Comparison of ENCODE assay signal across 22 mouse cellular contexts in genomic region chr1:85839356-85839755, GRCm38 (mm10). TPM values are rescaled to one million over a fixed set of nuclear protein-coding genes. Genes with fewer than 3 reads are reported as not detected.
DNase-seq lines count a peak whose midpoint lies in the region; ATAC-seq lines count a peak whose summit lies in the region.
"Had no signal": no experiment of that assay in that cellular context is flagged by ENCODE, and none has a peak within 500 bp of the region (broad histone marks: within the 10 kb centered on the region; RNA-seq: fewer than 3 reads in every experiment).

No protein-coding gene starts in this region.

- H3K4me3 ChIP-seq in heart, embryonic 15.5 days, result no peak overlapping the region
- no peak overlapping the region for H3K4me3 ChIP-seq in lung, embryonic 15.5 days
- no peak overlapping the region for H3K4me3 ChIP-seq in macrophage (ENCODE audit: inconsistent target)
- no peak overlapping the region for H3K4me3 ChIP-seq in stomach, embryonic 15.5 days (replicated peaks)
- H3K4me3 ChIP-seq in embryonic facial prominence, embryonic 10.5 days, result no peak overlapping the region
- H3K4me3 ChIP-seq: embryonic facial prominence, embryonic 12.5 days; forebrain, embryonic 15.5 days; heart, embryonic 10.5 days; hindbrain, embryonic 15.5 days had no signal

- ATAC-seq in heart, embryonic 15.5 days (replicated peaks; ENCODE audit: insufficient number of reproducible peaks, insufficient read depth, low FRiP score, low read depth), result no peak
- no peak for ATAC-seq in lung, embryonic 15.5 days (ENCODE audit: borderline replicate concordance, extremely low read depth, low FRiP score, low TSS enrichment)
- peak; percentile 55 for ATAC-seq in stomach, embryonic 15.5 days (ENCODE audit: insufficient read depth, low FRiP score, low read depth)
- ATAC-seq: activated CD4-positive, CD25-positive, alpha-beta regulatory T cell, adult 4 months; forebrain, embryonic 15.5 days; intestine, embryonic 16.5 days; Patski had no signal

- H3K9ac ChIP-seq in heart, embryonic 15.5 days, result no peak overlapping the region
- H3K9ac ChIP-seq in lung, embryonic 15.5 days, result no peak overlapping the region
- H3K9ac ChIP-seq in stomach, embryonic 15.5 days, result no peak overlapping the region
- H3K9ac ChIP-seq: embryonic facial prominence, embryonic 12.5 days; forebrain, embryonic 15.5 days; hindbrain, embryonic 15.5 days had no signal

- no peaks in the 10 kb centered on the region for H3K27me3 ChIP-seq in heart, embryonic 15.5 days
- H3K27me3 ChIP-seq in lung, embryonic 15.5 days, result no peaks in the 10 kb centered on the region
- no peaks in the 10 kb centered on the region for H3K27me3 ChIP-seq in stomach, embryonic 15.5 days (replicated peaks)
- no peaks in the 10 kb centered on the region for H3K27me3 ChIP-seq in embryonic facial prominence, embryonic 10.5 days (replicated peaks; ENCODE audit: low read depth, poor library complexity, severe bottlenecking)
- H3K27me3 ChIP-seq: CH12.LX; embryonic facial prominence, embryonic 12.5 days; forebrain, embryonic 15.5 days; hindbrain, embryonic 15.5 days; Patski had no signal

- H3K27ac ChIP-seq in heart, embryonic 15.5 days, result peak overlapping the region; percentile 0; the same call in 1 of the 2 replicates
- peak overlapping the region; percentile 41 for H3K27ac ChIP-seq in lung, embryonic 15.5 days
- H3K27ac ChIP-seq in macrophage, result peak overlapping the region; percentile 75
- H3K27ac ChIP-seq in stomach, embryonic 15.5 days, result peak overlapping the region; percentile 51
- no peak overlapping the region for H3K27ac ChIP-seq in embryonic facial prominence, embryonic 10.5 days (replicated peaks)
- H3K27ac ChIP-seq: embryonic facial prominence, embryonic 12.5 days; forebrain, embryonic 15.5 days; hindbrain, embryonic 15.5 days had no signal

- peaks cover 79% of the 10 kb centered on the region for H3K79me2 ChIP-seq in macrophage (ENCODE audit: inconsistent target)

- peaks cover 26% of the 10 kb centered on the region for H3K4me1 ChIP-seq in heart, embryonic 15.5 days (replicated peaks)
- H3K4me1 ChIP-seq in lung, embryonic 15.5 days, result peaks cover 16% of the 10 kb centered on the region
- peaks cover 6% of the 10 kb centered on the region; the same call in 1 of the 2 replicates for H3K4me1 ChIP-seq in stomach, embryonic 15.5 days
- no peaks in the 10 kb centered on the region for H3K4me1 ChIP-seq in embryonic facial prominence, embryonic 10.5 days
- H3K4me1 ChIP-seq: embryonic facial prominence, embryonic 12.5 days; forebrain, embryonic 15.5 days; hindbrain, embryonic 15.5 days had no signal

- 42% methylated on average over 3 of the region's 3 CpGs for WGBS in heart, embryonic 15.5 days
- 29% methylated on average over 3 of the region's 3 CpGs for WGBS in lung, embryonic 15.5 days
- 95% methylated on average over 2 of the region's 3 CpGs for WGBS in macrophage (ENCODE audit: missing documents)
- 44% methylated on average over 3 of the region's 3 CpGs for WGBS in stomach, embryonic 15.5 days
- WGBS in embryonic facial prominence, embryonic 10.5 days, result 87% methylated on average over 3 of the region's 3 CpGs

- no peak for DNase-seq in heart, adult 9 months (ENCODE audit: low spot score in 2 of 2)
- no peak for DNase-seq in lung, adult 18-20 months
- DNase-seq in cerebellum, postnatal 14 days, result no peak
- no peak for DNase-seq in embryonic facial prominence, embryonic 10.5 days (ENCODE audit: low spot score)
- DNase-seq: adrenal gland, postnatal 14 days; cerebellum, adult 2 months; cerebellum, postnatal 10 days; embryo, embryonic 11 days; gastrocnemius, postnatal 14 days; heart, postnatal 36 days had no signal

- no peaks in the 10 kb centered on the region for H3K9me3 ChIP-seq in heart, embryonic 15.5 days (replicated peaks)
- H3K9me3 ChIP-seq in lung, embryonic 15.5 days, result no peaks in the 10 kb centered on the region
- H3K9me3 ChIP-seq in stomach, embryonic 15.5 days, result no peaks in the 10 kb centered on the region
- no peaks in the 10 kb centered on the region for H3K9me3 ChIP-seq in embryonic facial prominence, embryonic 10.5 days
- H3K9me3 ChIP-seq: embryonic facial prominence, embryonic 12.5 days; forebrain, embryonic 15.5 days; heart, embryonic 10.5 days; hindbrain, embryonic 15.5 days had no signal

- no peak overlapping the region for H3K4me2 ChIP-seq in heart, embryonic 15.5 days
- no peak overlapping the region for H3K4me2 ChIP-seq in lung, embryonic 15.5 days
- H3K4me2 ChIP-seq in stomach, embryonic 15.5 days, result no peak overlapping the region
- H3K4me2 ChIP-seq: embryonic facial prominence, embryonic 12.5 days; forebrain, embryonic 15.5 days; hindbrain, embryonic 15.5 days had no signal

- H3K36me3 ChIP-seq in heart, embryonic 15.5 days, result peaks cover 13% of the 10 kb centered on the region; the same call in 1 of the 2 replicates
- peaks cover 8% of the 10 kb centered on the region; the same call in 1 of the 2 replicates for H3K36me3 ChIP-seq in lung, embryonic 15.5 days
- H3K36me3 ChIP-seq in macrophage (ENCODE audit: inconsistent target), result peaks cover 14% of the 10 kb centered on the region; the same call in 1 of the 2 replicates
- peaks cover 13% of the 10 kb centered on the region; the same call in 1 of the 2 replicates for H3K36me3 ChIP-seq in stomach, embryonic 15.5 days
- peaks cover 64% of the 10 kb centered on the region for H3K36me3 ChIP-seq in embryonic facial prominence, embryonic 10.5 days (replicated peaks)
- H3K36me3 ChIP-seq: hindbrain, embryonic 15.5 days had no signal

RNA-seq across cellular contexts. Expression of gene Cab39, which starts 46.1 kb away (rescaled TPM):
- polyA plus RNA-seq in heart, embryonic 15.5 days (2015; fragmentation: Nextera tagmentation; extraction: Ambion mirVana), result 21.9 and 25.2 TPM in 2 replicates
- 28.9 and 29.3 TPM in 2 replicates for polyA plus RNA-seq in lung, embryonic 15.5 days (2015; fragmentation: Nextera tagmentation; extraction: Ambion mirVana)
- 100 to 1,000 TPM in 2 of 26 experiments, 10 to 100 TPM in 24; 33.9 to 109 (median 74.3) TPM for total RNA-seq in macrophage (2018; cell fraction: chromatin; rRNA removed)
- total RNA-seq in macrophage (2018; cell fraction: cytosol; rRNA removed), result 100 to 1,000 TPM in 25 of 26 experiments, 10 to 100 TPM in 1; 99.5 to 166 (median 146) TPM
- total RNA-seq in macrophage (2018; cell fraction: nucleus; rRNA removed), result 100 to 1,000 TPM in 15 of 26 experiments, 10 to 100 TPM in 11; 65.3 to 172 (median 109) TPM
- 120 to 143 TPM (median 143 TPM) in 3 replicates for polyA plus RNA-seq in macrophage (2018)
- polyA plus RNA-seq in stomach, embryonic 15.5 days (2015; fragmentation: Nextera tagmentation; extraction: Ambion mirVana), result 30.6 and 31.4 TPM in 2 replicates
- 33.6 and 34.2 TPM in 2 replicates for polyA plus RNA-seq in embryonic facial prominence, embryonic 10.5 days (2016; fragmentation: Nextera tagmentation; extraction: Ambion mirVana)

RNA-seq across cellular contexts. Expression of gene Itm2c, which starts 54.7 kb away (rescaled TPM):
- polyA plus RNA-seq in heart, embryonic 15.5 days (2015; fragmentation: Nextera tagmentation; extraction: Ambion mirVana), result 181 and 231 TPM in 2 replicates
- 208 and 219 TPM in 2 replicates for polyA plus RNA-seq in lung, embryonic 15.5 days (2015; fragmentation: Nextera tagmentation; extraction: Ambion mirVana)
- 10 to 100 TPM; 15.5 to 52.8 (median 27.2) TPM for total RNA-seq in macrophage (2018; cell fraction: chromatin; rRNA removed)
- total RNA-seq in macrophage (2018; cell fraction: cytosol; rRNA removed), result 100 to 1,000 TPM; 145 to 236 (median 194) TPM
- total RNA-seq in macrophage (2018; cell fraction: nucleus; rRNA removed), result 100 to 1,000 TPM in 25 of 26 experiments, 10 to 100 TPM in 1; 69.6 to 258 (median 175) TPM
- polyA plus RNA-seq in macrophage (2018), result 124 to 253 TPM (median 156 TPM) in 3 replicates
- 165 and 178 TPM in 2 replicates for polyA plus RNA-seq in stomach, embryonic 15.5 days (2015; fragmentation: Nextera tagmentation; extraction: Ambion mirVana)
- 168 and 177 TPM in 2 replicates for polyA plus RNA-seq in embryonic facial prominence, embryonic 10.5 days (2016; fragmentation: Nextera tagmentation; extraction: Ambion mirVana)
